Mouse (Mus musculus): Measurements from ENCODE around the gene Kif6.
A peak's percentile ranks its signal among the peaks of the same experiment; 100 is the strongest.

Gene Kif6

DNA sequence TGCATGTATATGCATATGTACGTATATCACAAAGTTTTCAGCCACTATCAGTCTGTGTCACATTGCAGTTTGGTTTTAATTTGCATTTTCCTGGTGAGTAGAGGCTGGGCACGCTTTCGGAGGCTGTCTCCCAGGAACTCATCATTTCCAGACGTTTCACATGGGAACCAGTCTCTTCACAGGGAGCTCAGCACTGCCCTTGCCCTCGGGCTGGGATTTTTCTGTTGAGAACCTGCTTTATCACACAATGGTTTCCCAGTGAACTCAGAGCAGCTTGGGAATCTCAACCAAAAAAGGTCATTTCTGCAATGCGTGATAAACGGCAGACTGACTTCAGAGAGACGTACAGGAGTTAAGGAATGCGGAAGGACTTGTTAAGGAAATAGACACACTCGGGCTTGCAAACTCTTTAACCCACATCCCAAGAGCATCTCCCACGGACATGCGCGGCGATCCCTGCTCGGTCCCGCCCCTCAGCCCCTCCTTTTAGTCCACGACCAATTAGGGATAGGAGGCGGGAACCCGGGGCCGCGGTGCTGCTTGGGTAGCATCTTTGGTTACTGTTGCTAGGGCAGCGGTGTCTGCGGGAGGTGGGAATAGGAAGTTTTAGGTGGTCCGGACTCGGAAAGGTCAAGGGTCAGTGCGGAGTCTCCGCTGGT, at the start of gene Kif6:
Kif6 (plus strand) TSS at position 560 of the 659 bp plus-strand sequence.
- peak; percentile 52 for DNase-seq (ENCODE audit: low spot score)

DNA sequence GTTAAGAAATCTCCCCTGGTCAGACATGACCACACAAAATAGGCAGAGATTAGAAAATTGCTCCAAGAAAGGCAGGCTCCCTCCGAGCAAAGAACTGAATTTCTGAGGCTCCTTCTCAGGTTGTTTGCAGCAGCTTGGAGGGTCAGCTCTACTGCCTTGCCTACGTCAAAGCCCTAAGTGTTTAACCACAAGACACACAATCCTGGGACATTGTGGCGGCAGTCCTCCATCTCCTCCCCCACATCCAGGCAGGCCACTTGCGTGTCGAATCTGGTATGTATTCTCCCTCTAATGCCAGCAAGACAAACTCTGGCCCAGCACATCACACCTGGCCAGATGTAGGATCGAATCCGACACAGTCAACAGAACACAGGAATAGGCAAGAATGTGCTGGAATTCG, 46.2 kb upstream of the Kif6 start:
- DNase-seq (ENCODE audit: low spot score): no peak

DNA sequence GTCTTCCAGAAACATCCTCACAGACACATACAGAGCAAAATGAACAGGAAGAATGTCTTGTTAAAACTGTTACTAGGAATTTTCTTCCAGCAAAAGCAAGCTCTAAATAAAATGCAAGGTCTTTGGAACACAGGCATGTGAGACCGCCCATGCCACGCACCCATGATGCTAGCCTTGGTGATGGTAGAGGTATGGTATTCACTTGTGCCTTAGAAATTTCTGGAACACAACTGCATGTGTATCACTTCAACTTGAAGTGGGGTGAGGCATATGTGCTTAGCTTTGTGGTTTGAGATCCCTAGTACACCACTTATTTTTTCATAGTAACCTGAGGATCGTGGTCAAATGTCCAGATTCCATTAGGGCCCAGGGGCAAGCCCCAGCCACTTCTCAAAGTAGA, 37.6 kb upstream of the Kif6 start:
- DNase-seq (ENCODE audit: low spot score): no peak

DNA sequence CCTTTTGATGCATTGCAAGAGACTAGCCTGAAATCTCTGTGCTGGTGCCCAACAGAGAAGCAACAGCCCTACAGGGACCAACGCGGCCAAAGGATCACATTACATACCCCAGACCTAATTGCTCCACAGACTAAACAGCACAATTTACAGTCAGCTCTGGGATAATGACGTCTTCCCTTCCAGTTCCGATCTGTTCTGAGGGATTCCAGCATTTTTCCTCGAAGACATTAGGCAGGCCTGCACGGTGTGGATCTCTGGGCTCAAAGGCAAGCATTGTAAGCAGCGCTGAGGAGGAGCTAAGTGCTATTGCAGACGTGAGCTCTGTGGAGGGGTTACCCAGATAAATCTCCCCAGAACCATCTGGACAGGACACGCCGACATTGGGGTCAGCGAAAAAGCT, 32.5 kb upstream of the Kif6 start:
- DNase-seq (ENCODE audit: low spot score): no peak

DNA sequence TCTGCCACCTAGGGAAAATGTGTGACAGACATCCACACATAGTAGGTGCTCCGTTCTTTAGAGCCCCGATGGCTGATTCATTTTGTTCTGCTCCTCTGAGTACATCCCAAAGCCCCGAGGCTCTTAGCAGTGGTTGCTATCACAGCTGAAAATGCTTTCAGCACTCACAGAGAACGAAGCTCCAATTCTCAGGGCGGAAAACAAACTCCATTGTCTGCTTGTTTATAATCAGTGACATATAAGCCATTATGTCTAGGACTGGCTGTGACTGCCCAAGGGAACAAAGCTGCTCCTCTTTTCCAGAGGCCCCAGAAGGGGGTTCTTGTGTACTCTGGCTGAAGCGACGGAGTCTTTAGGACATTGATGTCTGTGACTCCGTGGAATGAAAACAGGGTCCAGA, 24.9 kb upstream of the Kif6 start:
- DNase-seq (ENCODE audit: low spot score): no peak

DNA sequence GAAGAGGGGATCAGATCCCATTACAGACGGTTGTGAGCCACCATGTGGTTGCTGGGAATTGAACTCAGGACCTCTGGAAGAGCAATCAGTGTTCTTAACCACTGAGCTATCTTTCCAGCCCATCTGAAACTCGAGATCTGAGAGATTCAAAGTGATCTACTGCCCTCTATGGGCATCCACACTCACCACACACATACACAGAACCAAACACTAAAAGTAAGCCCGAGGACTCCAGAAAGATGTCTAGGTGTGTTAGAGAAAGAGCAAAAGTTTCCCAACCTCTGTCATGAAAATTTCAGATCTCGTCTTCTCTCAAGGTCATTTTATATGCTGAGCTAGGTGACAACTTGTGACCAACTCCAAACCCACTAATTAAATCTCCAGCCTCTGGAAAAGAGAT, 9.5 kb upstream of the Kif6 start:
- DNase-seq (ENCODE audit: low spot score): no peak

DNA sequence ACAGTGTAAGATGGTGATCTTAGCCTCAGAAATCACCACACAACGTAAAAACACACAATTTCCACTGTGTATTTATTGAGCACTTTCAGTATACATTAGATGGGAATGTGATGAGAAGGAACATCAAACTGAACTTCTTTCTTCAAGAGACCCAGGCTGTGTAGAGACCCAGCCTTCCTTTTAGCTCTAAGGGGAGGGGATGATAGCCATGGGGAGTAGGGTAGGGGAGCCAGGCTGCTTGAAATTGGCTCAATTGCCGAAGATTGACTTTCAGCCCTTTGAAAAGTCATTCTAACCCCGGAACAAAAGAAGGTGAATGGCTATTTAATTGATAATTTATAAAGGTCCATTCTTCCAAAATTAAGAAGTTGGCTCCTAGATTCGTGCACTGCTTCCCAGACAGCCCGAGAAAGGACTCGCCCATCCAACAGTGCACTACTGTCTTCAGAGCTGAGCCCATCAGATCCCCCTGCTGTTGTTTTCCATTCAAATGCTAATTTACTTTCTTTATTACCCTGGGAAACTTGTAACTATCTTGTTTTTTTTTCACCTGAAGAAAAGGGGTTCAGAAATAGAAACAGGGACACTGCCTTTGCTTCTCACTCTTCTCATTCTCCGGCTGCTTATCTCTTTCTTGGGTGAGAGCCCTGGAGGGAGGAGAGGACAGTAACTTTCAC, 7.4 kb upstream of the Kif6 start:
- DNase-seq (ENCODE audit: low spot score): no peak

DNA sequence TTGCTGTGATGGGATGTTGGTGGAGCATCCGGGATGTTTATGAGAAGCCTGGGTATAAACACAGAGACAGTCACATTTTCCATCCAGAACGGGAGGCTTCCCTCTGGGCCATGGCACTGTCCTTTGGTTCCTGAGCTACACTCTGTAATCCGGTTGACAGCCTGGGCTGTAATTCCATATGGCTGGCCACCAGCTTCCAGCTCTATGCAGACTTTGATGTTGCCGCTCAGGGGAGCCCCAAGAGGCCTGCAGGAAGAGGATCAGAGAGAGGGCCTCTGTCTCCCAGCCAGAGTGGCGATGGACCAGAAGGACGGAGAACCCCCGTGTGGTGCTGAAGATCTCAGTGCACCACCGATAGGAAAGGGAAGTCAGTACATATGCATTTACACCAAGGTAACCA, 4.6 kb upstream of the Kif6 start:
- no peak for DNase-seq (ENCODE audit: low spot score)

DNA sequence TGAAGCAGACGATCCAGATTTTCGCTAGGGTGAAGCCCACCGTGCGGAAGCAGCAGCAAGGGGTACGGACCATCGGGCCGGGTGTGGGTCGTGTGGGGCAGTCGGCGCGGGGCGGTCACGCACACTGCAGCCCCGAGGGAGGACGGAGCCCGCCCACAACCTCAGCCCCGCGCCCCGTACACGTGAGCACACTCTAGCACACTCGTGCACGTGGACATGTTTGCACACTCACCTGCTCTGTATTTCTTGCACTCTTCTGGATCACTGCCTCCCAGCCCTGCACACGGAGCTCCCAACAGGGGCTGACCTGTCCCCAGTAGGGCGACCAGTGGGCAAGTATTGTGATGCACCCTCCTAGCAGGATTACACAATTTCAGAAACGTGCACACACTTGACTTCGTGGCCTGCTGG, 310 bp downstream of the Kif6 start:
- no peak for DNase-seq (ENCODE audit: low spot score)

DNA sequence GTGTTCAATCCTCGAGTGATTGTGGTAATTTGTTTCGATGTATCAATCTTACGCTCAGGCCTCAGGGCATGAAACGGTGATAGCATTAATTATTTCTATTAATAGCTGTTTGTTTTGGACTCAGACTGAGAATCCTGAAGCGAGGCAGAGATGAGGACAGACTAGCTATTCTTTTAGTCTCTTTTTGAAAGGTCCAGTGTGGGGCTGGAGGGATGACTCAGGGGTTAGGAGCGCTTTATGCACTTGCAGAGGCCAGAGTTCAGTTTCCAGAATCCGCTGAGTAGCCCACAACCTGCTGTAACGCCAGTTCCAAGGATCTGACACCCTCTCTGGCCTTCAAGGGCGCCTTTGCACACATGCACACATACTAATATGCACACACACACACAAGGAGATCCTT, 9.6 kb downstream of the Kif6 start:
- no peak for DNase-seq (ENCODE audit: low spot score)

DNA sequence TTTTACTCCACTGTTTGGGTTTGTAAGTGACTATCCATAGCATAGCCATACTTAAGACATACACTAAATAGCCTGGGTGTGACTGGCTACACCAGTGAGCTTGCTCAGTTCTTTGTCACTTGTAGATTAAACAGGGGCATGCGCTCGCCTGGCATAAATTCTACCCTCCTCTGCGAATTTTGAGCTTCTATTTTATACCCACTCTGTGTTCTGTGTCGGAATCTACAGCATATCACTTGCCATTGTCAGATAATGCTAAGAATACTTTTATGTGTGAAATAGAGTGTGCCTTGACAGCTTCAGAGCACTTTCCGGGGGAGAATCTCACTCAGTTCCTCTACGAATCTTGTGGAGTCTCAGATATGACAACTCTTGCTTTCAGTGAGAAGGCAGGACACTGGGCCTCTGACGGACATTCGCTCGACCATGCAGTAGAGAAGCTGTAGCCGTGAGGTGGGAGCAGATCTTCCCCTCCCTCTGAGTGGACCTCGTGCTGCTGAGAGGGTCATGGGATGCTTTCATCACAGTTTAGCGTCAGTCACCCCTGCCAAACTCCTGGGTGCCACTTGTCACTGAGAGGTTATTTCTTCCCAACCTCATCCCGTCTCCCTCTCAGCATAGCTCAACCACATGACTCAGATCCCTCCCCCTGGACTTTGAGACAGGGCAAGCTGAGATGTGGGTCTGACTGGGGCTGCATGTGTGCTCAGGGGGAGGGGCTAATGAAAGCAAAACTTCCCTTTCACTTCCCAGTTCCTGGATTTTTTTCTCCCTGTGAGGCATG, 12.3 kb downstream of the Kif6 start:
- DNase-seq (ENCODE audit: low spot score): no peak

DNA sequence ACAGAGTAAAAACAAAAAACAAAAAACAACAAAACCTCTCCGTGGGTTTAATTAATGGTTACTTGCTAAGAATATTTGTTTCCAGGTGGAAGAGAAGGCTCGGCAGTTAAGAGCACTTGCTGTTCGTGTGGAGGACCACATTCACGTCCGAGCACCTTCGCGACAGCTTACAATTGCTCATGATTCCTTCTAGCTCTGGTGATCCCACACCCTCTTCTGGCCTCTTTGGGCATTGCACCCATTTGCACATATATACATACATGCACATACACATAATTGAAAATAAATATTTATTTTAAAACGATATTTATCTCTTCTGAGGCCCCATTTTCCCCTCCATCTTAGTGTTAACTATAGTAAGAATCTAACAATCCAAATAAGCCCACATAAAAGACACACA, 13.9 kb downstream of the Kif6 start:
- no peak for DNase-seq (ENCODE audit: low spot score)

DNA sequence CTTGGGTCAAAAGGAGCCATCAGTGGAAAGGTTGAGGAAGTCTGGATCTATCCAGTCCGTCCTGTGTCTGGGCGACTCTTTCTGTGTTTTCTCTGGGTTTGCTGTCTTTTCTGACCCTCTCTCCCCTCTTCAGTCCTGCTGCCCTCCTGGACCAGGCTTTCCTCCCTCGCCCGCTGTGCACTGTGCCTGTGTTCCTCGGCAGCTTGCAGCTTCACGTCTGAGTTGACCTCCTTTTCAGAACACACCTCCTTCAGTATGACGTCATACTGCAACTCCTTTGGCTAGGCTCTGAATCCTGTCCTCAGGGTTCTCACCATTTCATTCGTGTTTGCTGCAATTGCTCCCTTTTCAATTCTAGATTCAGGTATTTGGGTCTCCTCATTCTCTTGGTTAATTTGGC, 18.1 kb downstream of the Kif6 start:
- no peak for DNase-seq (ENCODE audit: low spot score)

DNA sequence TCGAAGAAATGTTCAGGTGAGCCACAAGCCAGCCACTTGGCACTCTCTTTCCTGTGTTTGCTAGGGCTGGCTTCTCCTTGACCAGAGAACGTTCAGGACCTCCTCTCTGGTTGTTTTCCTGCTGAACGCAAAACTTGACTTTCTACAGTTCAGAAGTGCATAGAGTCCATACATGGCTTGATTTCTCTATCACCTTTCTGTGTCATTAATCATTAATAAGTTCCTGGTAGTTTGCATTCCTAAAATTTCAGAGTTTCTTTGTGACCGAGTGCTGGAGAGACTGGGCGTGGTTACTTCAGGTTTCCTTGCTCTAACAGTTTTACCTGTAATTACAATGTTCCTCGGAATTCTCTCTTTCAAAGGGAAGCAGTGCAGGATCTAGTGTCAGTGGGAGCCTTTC, 27.0 kb downstream of the Kif6 start:
- no peak for DNase-seq (ENCODE audit: low spot score)

DNA sequence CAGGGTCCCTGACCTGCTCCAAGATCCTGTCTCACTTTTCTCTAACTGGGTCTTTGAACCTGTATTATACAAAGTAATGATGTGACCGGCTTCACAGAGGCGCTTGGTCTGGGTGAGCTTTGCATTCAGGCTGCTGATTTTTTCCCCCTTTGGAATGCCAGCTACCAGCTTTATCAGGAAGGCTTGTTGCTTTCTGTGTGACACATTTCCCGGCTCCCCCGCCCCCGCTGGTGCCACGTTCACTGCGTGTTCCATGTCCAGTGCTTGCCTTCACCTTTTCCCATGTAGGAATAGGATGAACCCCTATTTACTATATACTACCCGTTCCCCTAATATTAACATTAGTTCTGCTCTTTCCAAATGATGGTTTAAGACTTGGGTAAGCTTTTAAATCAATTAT, 27.4 kb downstream of the Kif6 start:
- DNase-seq (ENCODE audit: low spot score): no peak

DNA sequence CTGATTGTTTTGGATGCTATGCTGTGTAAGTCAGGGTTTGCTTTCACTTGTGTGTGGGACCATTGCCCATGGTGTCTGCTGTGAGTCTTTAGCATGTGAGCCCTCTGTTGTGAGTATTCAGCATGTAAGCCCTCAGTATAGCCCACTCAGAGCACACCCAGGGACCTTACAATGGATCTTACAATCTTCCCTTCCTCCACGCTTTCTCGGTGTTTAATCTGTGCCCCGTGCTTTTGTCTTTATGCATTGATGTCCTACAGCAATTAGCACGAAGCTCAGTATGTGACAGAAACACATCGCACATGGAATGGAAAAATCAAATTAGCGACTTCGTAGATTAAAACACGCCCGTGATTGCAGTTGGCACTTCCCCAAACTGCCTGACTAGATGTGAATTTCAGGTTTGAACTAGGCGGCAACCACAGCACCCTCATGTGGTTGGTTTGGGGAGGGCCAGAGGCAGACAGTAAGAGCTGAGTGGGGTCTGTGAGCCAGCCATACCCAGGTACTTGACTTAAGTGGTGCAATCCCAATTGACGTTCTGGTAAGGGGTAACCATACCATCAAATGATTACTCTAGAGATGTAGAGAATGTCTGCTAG, 28.1 kb downstream of the Kif6 start:
- DNase-seq (ENCODE audit: low spot score): no peak

DNA sequence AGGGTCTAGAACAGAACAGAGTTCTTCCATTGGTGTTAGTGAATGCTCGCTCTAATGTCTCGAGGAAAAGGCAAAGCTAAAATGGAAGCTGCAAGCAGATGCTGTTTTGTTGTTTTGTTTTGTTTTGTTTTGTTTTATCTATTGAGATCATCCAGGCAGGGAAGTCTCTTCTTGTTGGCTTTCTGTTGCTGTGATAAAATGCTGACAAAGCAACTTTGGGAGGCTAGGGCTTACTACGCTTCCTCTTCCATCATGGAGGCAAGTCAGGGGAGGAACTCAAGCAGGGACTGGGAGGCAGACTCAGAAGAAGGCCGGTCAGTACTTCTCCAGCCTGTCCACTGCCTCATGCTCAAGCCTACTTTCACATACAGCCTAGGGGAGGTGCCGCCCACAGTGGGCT, 31.3 kb downstream of the Kif6 start:
- DNase-seq (ENCODE audit: low spot score): no peak

DNA sequence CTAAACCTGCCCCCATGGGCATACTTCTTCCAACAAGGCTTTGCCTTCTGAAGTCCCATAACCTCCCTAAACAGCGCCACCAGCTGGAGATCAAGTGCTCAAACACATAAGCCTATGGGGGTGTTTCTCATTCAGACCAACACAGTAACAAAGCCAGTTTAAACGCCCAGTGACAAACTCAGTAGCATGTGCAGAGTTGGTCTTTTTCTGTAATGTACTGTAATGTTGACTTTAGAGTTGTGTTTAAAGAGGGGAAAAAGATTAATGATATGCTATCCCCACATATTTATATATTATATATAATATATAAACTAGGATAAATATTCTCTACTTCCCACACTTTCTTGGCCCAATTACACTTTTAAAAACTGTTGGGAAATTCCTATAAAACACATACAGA, 34.0 kb downstream of the Kif6 start:
- no peak for DNase-seq (ENCODE audit: low spot score)

DNA sequence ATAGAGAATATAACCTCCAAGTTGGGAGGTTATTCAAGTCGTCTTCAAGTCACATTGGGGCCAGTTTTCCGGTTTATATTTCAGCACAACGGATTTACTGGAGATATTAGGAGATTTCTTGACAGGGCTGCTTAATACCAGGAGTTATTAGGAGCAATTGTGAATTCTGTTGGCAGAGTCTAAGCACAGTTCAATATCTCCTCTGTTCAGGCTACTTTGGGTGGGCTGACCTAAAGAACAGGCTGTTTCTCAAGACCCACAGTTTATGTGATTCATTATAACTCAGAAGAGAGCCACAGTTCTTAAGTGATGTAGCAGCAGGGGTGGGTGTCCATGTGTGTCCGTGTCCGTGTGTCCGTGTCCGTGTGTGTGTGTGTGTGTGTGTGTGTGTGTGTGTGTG, 34.5 kb downstream of the Kif6 start:
- no peak for DNase-seq (ENCODE audit: low spot score)

DNA sequence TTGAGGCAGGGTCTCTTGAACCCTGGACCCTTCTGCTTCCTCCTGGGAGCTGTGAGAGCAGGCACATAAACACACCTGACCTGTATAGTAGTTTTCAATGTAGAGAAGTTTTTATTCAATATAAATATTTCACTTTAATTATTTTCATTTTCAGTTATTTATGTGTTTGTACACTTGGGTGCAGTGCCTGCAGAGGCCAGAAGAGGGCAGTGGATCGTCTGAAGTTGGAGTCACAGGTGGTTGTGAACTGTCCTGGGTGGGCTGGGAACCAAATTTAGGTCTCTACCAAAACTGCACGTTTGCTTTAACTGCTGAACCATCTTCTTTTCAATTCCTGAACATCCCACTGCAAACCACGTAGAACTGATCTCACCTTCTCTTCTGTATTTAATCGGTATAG, 35.4 kb downstream of the Kif6 start:
- no peak for DNase-seq (ENCODE audit: low spot score)

DNA sequence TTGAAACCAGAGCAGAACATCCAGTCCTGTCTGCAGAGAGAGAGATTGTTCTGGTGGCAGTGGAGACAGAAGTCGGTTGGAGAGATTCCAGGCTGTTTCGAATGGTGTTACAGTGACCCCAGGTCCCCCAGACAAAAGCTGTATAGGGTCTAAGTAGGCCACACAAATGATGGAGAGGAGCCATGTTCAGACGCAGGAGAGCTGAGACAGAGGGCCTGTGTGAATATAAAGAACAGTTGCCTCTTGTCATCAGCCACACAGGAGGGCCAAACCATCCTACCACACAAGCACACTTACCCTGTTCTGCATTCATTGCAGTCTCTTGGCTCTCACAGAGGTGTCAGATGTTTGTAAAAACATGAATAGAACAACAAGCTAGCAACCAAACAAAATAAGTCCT, 37.4 kb downstream of the Kif6 start:
- no peak for DNase-seq (ENCODE audit: low spot score)

DNA sequence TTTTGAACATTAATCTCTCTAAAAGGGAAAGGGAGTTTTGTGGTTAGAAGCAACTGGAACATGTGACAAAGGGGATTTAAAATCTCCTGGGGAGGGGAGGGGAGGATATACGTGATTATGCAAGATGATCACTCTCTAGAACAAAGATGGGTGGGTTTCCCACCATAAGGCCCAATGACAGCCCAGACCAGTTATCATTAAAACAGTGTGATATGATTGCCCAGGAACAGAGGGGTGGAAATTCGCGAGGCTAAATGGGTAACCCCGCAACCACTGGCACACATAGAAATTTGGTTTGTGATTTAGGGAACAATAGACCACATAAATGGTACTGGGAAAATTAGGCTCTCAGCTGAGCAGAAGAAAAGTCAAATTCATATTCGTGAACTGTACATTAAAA, 37.9 kb downstream of the Kif6 start:
- DNase-seq (ENCODE audit: low spot score): no peak

DNA sequence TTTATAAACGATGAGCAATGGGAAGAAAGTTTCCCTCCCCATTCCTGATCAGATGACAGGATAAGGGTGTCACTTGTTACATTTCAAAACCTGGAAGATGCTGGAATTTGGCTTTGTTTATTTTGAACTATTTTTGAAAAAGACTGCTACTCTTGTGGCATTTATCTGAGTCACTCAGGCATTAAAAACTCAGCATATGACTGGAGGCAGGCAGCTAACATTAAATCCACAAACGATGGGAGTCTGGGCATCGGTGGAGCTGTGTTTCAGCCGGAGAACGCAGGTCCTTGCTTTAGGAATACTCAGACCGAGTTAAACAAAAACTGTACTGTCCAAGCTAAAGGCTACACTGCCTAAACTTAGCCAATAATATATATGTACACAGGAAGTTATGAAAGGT, 46.7 kb downstream of the Kif6 start:
- no peak for DNase-seq (ENCODE audit: low spot score)

Measured in ovary, postnatal 10 days (tissue).